Mouse (Mus musculus) liver, embryonic 11.5 days (tissue): ENCODE results near the gene Dnajc28. TPM values are rescaled to one million over a fixed set of nuclear protein-coding genes. Genes with fewer than 3 reads are reported as not detected.
A peak's percentile ranks its signal among the peaks of the same experiment; 100 is the strongest.

Source experiments
- ATAC-seq: fragments of 200-750 bp; cut with Nextera tagmentation; replicated peaks from 2 replicates; pipeline ENCODE4 v1.8.0; 2017; ENCODE audit warnings: moderate number of reproducible peaks, mild to moderate bottlenecking, moderate TSS enrichment, moderate library complexity; ENCODE audit not compliant: low FRiP score
- DNase-seq: peaks from one replicate; pipeline ENCODE4 v3.0.0-alpha.2; 2017; ENCODE audit warnings: low spot score
- H3K27ac ChIP-seq: fragments of 300-500 bp; sonication (generic); 2 replicates; pipeline ENCODE4 v1.5.1; 2014; ENCODE audit warnings: mild to moderate bottlenecking, low read depth, low read length, control low read depth
- H3K27me3 ChIP-seq: fragments of 300-500 bp; sonication (generic); replicated peaks from 2 replicates; pipeline ENCODE4 v1.6.1; 2014; ENCODE audit warnings: low read length, mixed read lengths; ENCODE audit not compliant: control insufficient read depth, insufficient read depth
- H3K36me3 ChIP-seq: fragments of 300-500 bp; sonication (generic); 2 replicates; pipeline ENCODE4 v1.6.1; 2014; ENCODE audit warnings: mild to moderate bottlenecking, low read length, moderate library complexity, mixed read lengths; ENCODE audit not compliant: control insufficient read depth, insufficient read depth
- H3K4me1 ChIP-seq: fragments of 300-500 bp; sonication (generic); replicated peaks from 2 replicates; pipeline ENCODE4 v1.6.1; 2014; ENCODE audit warnings: low read length, mixed read lengths; ENCODE audit not compliant: control insufficient read depth, insufficient read depth
- H3K4me2 ChIP-seq: fragments of 300-500 bp; sonication (generic); 2 replicates; pipeline ENCODE4 v1.6.1; 2014; ENCODE audit warnings: mild to moderate bottlenecking, control low read depth, moderate library complexity
- H3K4me3 ChIP-seq: fragments of 300-500 bp; sonication (generic); 2 replicates; pipeline ENCODE4 v1.5.1; 2014; ENCODE audit warnings: low read depth, low read length, control low read depth
- H3K9ac ChIP-seq: fragments of 300-500 bp; sonication (generic); 2 replicates; pipeline ENCODE4 v1.6.1; 2014; ENCODE audit warnings: low read depth, low read length, control low read depth
- H3K9me3 ChIP-seq: fragments of 300-500 bp; sonication (generic); 2 replicates; pipeline ENCODE4 v1.6.1; 2016; ENCODE audit warnings: low read length, inconsistent platforms, mixed read lengths; ENCODE audit not compliant: control insufficient read depth
- WGBS: fragments of 180-500 bp; shearing (Covaris S2); extraction: QIAGEN DNeasy Blood & Tissue Kit; methylation state at CpG from one replicate; pipeline ENCODE4 v1.1.7; 2014; 5-methylcytosine and 5-hydroxymethylcytosine counted together
- polyA plus RNA-seq: library from polyadenylated mRNA; unstranded; fragments of >200 nt; fragmentation: Nextera tagmentation; extraction: Ambion mirVana; gene quantifications from 2 replicates; pipeline ENCODE4 v1.2.1, GENCODE M21; 2014

Dnajc28 gene
- polyA plus RNA-seq, 1 experiment from 2014 or later: 2.2 TPM

DNA sequence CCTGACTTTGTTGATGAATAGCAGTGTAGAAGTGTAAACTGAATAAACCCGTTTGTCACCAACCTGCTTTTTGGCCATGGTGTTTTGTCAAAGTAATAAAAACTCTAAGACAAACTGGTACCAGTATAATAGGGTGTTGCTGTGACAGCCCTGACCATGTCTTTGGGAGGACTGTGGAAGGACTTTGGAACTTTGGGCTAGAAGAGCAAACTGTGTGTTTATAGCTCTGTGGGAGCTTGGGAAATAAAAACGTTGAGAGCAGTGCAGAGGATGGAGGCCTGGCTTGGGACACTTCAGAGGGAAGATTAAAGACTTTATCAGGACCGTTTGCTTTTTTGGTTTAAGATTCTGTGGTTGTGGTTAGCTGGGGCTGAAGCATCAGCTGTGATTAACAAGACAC is 47.7 kb downstream of the Dnajc28 start:
- H3K27ac ChIP-seq: no peak overlapping the region
- no peaks in the 10 kb centered on the region for H3K4me1 ChIP-seq
- no peak overlapping the region for H3K4me2 ChIP-seq
- no peaks in the 10 kb centered on the region for H3K27me3 ChIP-seq
- DNase-seq (no peak), ATAC-seq (no peak)
- no peak overlapping the region for H3K4me3 ChIP-seq
- no peaks in the 10 kb centered on the region for H3K36me3 ChIP-seq
- H3K9ac ChIP-seq: no peak overlapping the region
- 39% methylated on average over 3 of the region's 3 CpGs for WGBS
- no peaks in the 10 kb centered on the region for H3K9me3 ChIP-seq

DNA sequence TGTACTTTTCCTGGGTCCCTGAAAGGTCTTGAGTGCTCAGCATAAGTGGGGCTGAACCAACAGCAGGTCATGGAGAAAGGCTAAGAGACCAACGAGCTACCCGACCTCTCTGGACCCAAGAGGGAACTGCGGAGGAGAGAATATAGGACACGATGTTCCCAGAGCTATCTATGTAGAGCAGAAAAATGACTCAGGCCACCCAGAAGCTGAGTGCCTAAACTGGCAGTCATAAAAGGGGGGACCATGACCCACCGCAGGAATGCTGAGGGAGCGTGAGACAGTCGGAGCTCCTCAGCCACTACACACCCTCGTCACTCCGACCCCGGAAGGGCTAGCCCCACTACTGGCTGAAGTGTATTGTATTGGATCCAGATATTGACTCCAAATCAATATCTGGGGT is 49.9 kb downstream of the Dnajc28 start:
- Histone ChIP-seq H3K4me1 (peaks cover 8% of the 10 kb centered on the region; the same call in 1 of the 2 replicates), H3K4me2 (no peak overlapping the region), H3K9me3 (no peaks in the 10 kb centered on the region), H3K27me3 (no peaks in the 10 kb centered on the region), H3K36me3 (no peaks in the 10 kb centered on the region), H3K27ac (no peak overlapping the region), H3K4me3 (no peak overlapping the region), H3K9ac (no peak overlapping the region)
- ATAC-seq: no peak
- 87% methylated on average over 10 of the region's 10 CpGs for WGBS
- no peak for DNase-seq

DNA sequence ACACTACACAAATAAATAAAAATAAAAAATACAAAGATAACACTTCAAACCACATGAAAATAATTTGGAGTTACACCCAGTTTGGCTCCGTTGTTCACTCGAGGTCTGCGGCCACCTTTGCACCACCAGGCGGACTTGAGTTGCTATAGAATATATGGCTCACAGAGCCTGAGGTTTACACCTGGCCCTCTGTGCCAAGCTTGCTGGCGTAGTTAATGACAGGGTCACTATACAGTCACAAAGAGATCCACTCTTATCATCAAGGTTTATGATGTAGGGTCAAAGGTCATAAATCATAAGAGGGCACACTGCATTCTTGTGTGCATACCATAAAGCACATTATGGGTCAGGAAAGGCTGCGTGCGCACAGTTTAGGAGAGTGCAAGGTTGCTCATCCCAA is 52.8 kb downstream of the Dnajc28 start:
- Histone ChIP-seq H3K36me3 (peaks cover 14% of the 10 kb centered on the region), H3K27me3 (no peaks in the 10 kb centered on the region), H3K9ac (no peak overlapping the region), H3K4me2 (no peak overlapping the region), H3K9me3 (no peaks in the 10 kb centered on the region), H3K4me1 (peaks cover 8% of the 10 kb centered on the region; the same call in 1 of the 2 replicates), H3K4me3 (no peak overlapping the region), H3K27ac (no peak overlapping the region)
- DNase-seq (no peak), ATAC-seq (no peak)
- 87% methylated on average over 7 of the region's 7 CpGs for WGBS

DNA sequence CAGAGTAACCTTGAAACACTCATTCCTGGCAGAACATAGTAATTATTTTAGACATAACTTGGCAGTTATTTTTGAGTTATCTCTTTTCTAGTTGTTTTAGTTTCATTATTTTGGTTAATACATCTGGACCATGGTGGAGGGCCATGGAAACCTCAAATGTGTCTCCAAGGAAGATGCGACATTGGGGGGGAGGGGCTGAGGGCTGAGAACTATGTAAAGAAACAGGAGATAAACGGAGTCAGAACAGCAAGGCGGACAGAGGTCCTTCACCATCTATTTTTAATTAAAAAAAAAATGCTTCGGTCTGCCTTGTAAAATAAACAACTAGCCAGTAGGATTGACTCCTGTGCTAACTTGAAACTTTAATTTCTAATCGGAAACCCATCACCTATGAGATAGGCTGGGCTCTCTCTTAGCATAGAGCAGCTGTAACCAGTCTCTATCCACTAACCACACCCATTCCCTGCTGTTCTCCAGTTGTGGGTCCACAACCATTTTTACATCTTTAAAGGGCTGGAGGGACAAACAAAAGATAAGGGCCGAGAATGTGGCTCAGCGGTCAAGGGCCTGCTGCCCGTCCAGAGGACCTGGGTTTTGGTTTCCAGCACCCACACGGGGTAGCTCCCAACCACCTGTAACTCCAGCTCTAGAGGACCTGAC is 53.4 kb downstream of the Dnajc28 start:
- Histone ChIP-seq H3K4me3 (no peak overlapping the region), H3K27ac (no peak overlapping the region), H3K9ac (no peak overlapping the region), H3K9me3 (no peaks in the 10 kb centered on the region), H3K36me3 (peaks cover 14% of the 10 kb centered on the region), H3K4me2 (no peak overlapping the region), H3K4me1 (peaks cover 8% of the 10 kb centered on the region; the same call in 1 of the 2 replicates), H3K27me3 (no peaks in the 10 kb centered on the region)
- no peak for ATAC-seq
- DNase-seq: no peak
- WGBS: 57% methylated on average over 9 of the region's 9 CpGs

DNA sequence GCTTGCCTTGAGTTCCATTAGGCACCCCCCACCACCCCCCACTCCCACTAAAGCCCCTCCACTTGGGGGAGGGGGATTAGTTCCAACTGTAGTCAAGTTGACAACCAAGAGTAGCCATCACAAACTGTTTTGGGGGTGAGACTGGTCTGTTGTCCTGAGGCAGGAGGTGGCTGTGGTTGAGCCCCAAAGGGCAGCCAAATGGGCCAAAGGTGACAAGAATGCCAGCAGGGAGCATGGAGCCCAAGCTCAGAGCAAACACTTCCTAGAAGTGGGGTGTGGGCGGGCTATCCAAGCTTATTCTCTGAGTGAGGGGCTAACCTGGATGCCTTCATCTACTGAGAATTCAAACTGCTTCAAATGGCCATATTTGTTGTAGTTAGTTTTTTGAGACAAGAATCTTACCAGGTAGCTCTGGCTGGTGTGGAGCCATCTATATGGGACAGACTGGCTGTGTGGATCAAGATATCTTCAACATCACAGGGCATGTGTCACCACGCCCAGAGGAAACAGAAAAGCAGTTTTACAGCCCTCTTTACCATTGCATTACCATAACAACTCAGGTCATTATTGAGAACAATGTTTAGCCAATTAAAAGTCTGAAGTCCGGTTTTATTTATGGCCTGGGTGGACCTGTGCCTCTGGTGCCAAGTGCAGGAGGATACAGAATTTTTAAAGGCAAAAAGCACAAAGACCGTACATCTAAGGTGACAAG is 54.1 kb downstream of the Dnajc28 start:
- peaks cover 8% of the 10 kb centered on the region; the same call in 1 of the 2 replicates for H3K4me1 ChIP-seq
- peaks cover 19% of the 10 kb centered on the region for H3K36me3 ChIP-seq
- DNase-seq: no peak
- no peak overlapping the region for H3K27ac ChIP-seq
- no peak overlapping the region for H3K9ac ChIP-seq
- no peak overlapping the region for H3K4me2 ChIP-seq
- H3K9me3 ChIP-seq: no peaks in the 10 kb centered on the region
- H3K27me3 ChIP-seq: no peaks in the 10 kb centered on the region
- H3K4me3 ChIP-seq: no peak overlapping the region
- 77% methylated on average over 4 of the region's 4 CpGs for WGBS
- ATAC-seq: peak; percentile 71; the same call in 1 of the 2 replicates

Other genes starting within 250 kb of the Dnajc28 start
- 66.7 and 70.9 TPM in 2 replicates for gene Ifnar2, start 246.2 kb downstream of the Dnajc28 start, polyA plus RNA-seq
- gene Gm21970, start 227.3 kb downstream of the Dnajc28 start, polyA plus RNA-seq: not detected in 2 replicates
- 29.8 and 32.9 TPM in 2 replicates for gene Il10rb, start 212.9 kb downstream of the Dnajc28 start, polyA plus RNA-seq
- 32.6 and 35.5 TPM in 2 replicates for gene Ifnar1, start 133.8 kb downstream of the Dnajc28 start, polyA plus RNA-seq
- 26.2 and 28.7 TPM in 2 replicates for gene Ifngr2, start 72.0 kb downstream of the Dnajc28 start, polyA plus RNA-seq
- gene Tmem50b, start 21.2 kb downstream of the Dnajc28 start, polyA plus RNA-seq: 13.3 and 14.0 TPM in 2 replicates
- 227 and 251 TPM in 2 replicates for gene Gart, start 27.9 kb upstream of the Dnajc28 start, polyA plus RNA-seq
- 90.9 and 101 TPM in 2 replicates for gene Son, start 28.5 kb upstream of the Dnajc28 start, polyA plus RNA-seq
- gene Donson, start 69.7 kb upstream of the Dnajc28 start, polyA plus RNA-seq: 38.3 and 44.4 TPM in 2 replicates
- gene Cryzl1, start 109.9 kb upstream of the Dnajc28 start, polyA plus RNA-seq: 56.4 and 57.7 TPM in 2 replicates
- 24.0 and 24.5 TPM in 2 replicates for gene Itsn1, start 110.3 kb upstream of the Dnajc28 start, polyA plus RNA-seq